Mouse (Mus musculus) kidney, embryonic 14.5 days (tissue): ENCODE measurements around the gene Gm3095. TPM values are rescaled to one million over a fixed set of nuclear protein-coding genes. Genes with fewer than 3 reads are reported as not detected.
"Not testable (repeated sequence)": the region's sequence is repeated elsewhere in the genome, so short reads cannot be mapped to it uniquely, and the experiment has no call there.

Experiments used
- ATAC-seq: fragments of 200-750 bp; cut with Nextera tagmentation; 2 replicates; pipeline ENCODE4 v1.8.0; 2017; ENCODE audit warnings: moderate number of reproducible peaks, mild to moderate bottlenecking, moderate TSS enrichment, moderate library complexity; ENCODE audit not compliant: low FRiP score, low TSS enrichment
- H3K27ac ChIP-seq: fragments of 300-500 bp; sonication (generic); 2 replicates; pipeline ENCODE4 v1.5.1; 2014; ENCODE audit warnings: low read depth, mild to moderate bottlenecking, low read length, moderate library complexity, mixed read lengths
- H3K27me3 ChIP-seq: fragments of 300-500 bp; sonication (generic); 2 replicates; pipeline ENCODE4 v1.6.1; 2014; ENCODE audit warnings: mild to moderate bottlenecking, low read length; ENCODE audit not compliant: control insufficient read depth, insufficient read depth
- H3K36me3 ChIP-seq: fragments of 300-500 bp; sonication (generic); 2 replicates; pipeline ENCODE4 v1.6.1; 2014; ENCODE audit warnings: low read length, mixed read lengths; ENCODE audit not compliant: control insufficient read depth, insufficient read depth
- H3K4me1 ChIP-seq: fragments of 300-500 bp; sonication (generic); 2 replicates; pipeline ENCODE4 v1.6.1; 2014; ENCODE audit warnings: low read length, mixed read lengths; ENCODE audit not compliant: control insufficient read depth, insufficient read depth
- H3K4me2 ChIP-seq: fragments of 300-500 bp; sonication (generic); replicated peaks from 2 replicates; pipeline ENCODE4 v1.6.1; 2014; ENCODE audit warnings: low read depth, mild to moderate bottlenecking, low read length
- H3K4me3 ChIP-seq: fragments of 300-500 bp; sonication (generic); 2 replicates; pipeline ENCODE4 v1.5.1; 2014; ENCODE audit warnings: mild to moderate bottlenecking, low read length
- H3K9ac ChIP-seq: fragments of 300-500 bp; sonication (generic); 2 replicates; pipeline ENCODE4 v1.6.1; 2014; ENCODE audit warnings: low read depth, mild to moderate bottlenecking, low read length, moderate library complexity
- H3K9me3 ChIP-seq: fragments of 300-500 bp; sonication (generic); 2 replicates; pipeline ENCODE4 v1.6.1; 2016; ENCODE audit warnings: low read length; ENCODE audit not compliant: control insufficient read depth
- WGBS: fragments of 180-500 bp; shearing (Covaris S2); extraction: QIAGEN DNeasy Blood & Tissue Kit; methylation state at CpG from one replicate; pipeline ENCODE4 v1.1.7; 2014; 5-methylcytosine and 5-hydroxymethylcytosine counted together
- polyA plus RNA-seq: library from polyadenylated mRNA; unstranded; fragments of >200 nt; fragmentation: Nextera tagmentation; extraction: Ambion mirVana; gene quantifications from 2 replicates; pipeline ENCODE4 v1.2.1, GENCODE M21; 2014

The Gm3095 gene
- polyA plus RNA-seq, result 0.14 TPM in 1 of 2 replicates, not detected in the other

DNA sequence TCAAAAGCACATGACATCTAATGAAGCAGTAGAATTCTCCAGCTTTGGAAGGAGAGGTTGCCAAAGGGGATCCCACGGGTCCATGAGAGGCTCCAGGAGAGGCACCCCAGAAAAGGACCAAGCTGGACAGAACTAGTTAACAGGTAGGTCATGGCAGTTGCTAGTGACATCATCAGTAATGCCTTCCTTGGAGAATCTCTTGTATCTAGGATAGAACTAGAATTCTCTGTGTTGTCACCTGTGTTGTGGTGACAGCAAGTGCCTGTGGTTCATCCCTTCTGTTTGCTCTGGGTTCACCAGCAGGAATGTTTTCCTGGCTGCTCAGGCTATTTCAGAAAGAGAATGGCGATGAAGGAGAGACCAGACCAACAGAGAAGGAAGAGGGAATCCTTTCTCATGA, at the start of gene Gm3095:
Gene Gm3095, plus strand, starts transcription at position 301 of the 400 bp plus-strand sequence.
- H3K4me1 ChIP-seq, ATAC-seq, H3K36me3 ChIP-seq, H3K4me2 ChIP-seq, H3K9me3 ChIP-seq, H3K27me3 ChIP-seq, H3K9ac ChIP-seq, H3K27ac ChIP-seq, H3K4me3 ChIP-seq: not testable (repeated sequence)
- no CpG with 5 or more reads among the region's 2 CpGs for WGBS

DNA sequence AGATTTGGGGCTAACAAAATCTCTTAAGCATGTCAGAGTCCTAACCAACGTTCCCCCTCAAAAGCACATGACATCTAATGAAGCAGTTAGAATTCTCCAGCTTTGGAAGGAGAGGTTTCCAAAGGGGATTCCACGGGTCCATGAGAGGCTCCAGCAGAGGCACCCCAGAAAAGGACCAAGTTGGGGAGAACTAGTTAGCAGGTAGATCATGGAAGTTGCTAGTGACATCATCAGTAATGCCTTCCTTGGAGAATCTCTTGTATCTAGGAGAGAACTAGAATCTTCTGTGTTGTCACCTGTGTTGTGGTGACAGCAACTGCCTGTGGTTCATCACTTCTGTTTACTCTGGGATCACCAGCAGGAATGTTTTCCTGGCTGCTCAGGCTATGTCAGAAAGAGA, 31.9 kb upstream of the Gm3095 start, which contains the start of gene Gm3029:
Gene Gm3029, plus strand, starts transcription at position 301 of the 400 bp plus-strand sequence.
- not testable (repeated sequence) for H3K4me3 ChIP-seq, H3K36me3 ChIP-seq, H3K4me1 ChIP-seq, H3K27ac ChIP-seq, H3K27me3 ChIP-seq, ATAC-seq, H3K9me3 ChIP-seq, H3K9ac ChIP-seq, H3K4me2 ChIP-seq
- no CpG with 5 or more reads among the region's 2 CpGs for WGBS

DNA sequence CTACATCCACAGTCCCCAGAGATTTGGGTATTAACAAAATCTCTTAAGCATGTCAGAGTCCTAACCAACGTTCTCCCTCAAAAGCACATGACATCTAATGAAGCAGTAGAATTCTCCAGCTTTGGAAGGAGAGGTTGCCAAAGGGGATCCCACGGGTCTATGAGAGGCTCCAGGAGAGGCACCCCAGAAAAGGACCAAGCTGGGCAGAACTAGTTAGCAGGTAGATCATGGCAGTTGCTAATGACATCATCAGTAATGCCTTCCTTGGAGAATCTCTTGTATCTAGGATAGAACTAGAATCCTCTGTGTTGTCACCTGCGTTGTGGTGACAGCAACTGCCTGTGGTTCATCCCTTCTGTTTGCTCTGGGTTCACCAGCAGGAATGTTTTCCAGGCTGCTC, 34.7 kb downstream of the Gm3095 start, which contains the start of gene Gm3099:
Gene Gm3099, plus strand, starts transcription at position 301 of the 400 bp plus-strand sequence.
- H3K27ac ChIP-seq, H3K9me3 ChIP-seq, H3K27me3 ChIP-seq, ATAC-seq, H3K4me2 ChIP-seq, H3K4me3 ChIP-seq, H3K4me1 ChIP-seq, H3K9ac ChIP-seq, H3K36me3 ChIP-seq: not testable (repeated sequence)
- 100% methylated on average over 1 of the region's 3 CpGs for WGBS

Other genes starting within 250 kb of the Gm3095 start
- gene Gm3002, start 153.5 kb upstream of the Gm3095 start, polyA plus RNA-seq, result 0.11 TPM in 1 of 2 replicates, not detected in the other
- gene Gm3033, start 117.3 kb upstream of the Gm3095 start, polyA plus RNA-seq, result not detected in 2 replicates
- gene Gm2916, start 79.4 kb upstream of the Gm3095 start, polyA plus RNA-seq, result 0.53 TPM in 1 of 2 replicates, not detected in the other
- gene Gm3029, start 31.8 kb upstream of the Gm3095 start, polyA plus RNA-seq, result not detected in 2 replicates
- gene Gm3099, start 34.8 kb downstream of the Gm3095 start, polyA plus RNA-seq, result not detected in 2 replicates
- 0.30 TPM in 1 of 2 replicates, not detected in the other for gene Gm5796, start 60.4 kb downstream of the Gm3095 start, polyA plus RNA-seq
- not detected in 2 replicates for gene Gm3115, start 120.6 kb downstream of the Gm3095 start, polyA plus RNA-seq
- gene Gm8108, start 147.0 kb downstream of the Gm3095 start, polyA plus RNA-seq, result 1.0 TPM in 1 of 2 replicates, not detected in the other
- not detected in 2 replicates for gene Gm3127, start 201.5 kb downstream of the Gm3095 start, polyA plus RNA-seq
- 0.57 TPM in 1 of 2 replicates, not detected in the other for gene Gm2974, start 219.0 kb downstream of the Gm3095 start, polyA plus RNA-seq